Mouse (Mus musculus) G1E (cell line): ENCODE data around the gene Tex11. TPM values are rescaled to one million over a fixed set of nuclear protein-coding genes. Genes with fewer than 3 reads are reported as not detected.

Experiments
- ATAC-seq: 2 replicates; pipeline ENCODE4 v1.8.0; 2016; ENCODE audit warnings: mild to moderate bottlenecking; ENCODE audit not compliant: insufficient number of reproducible peaks, poor library complexity, low FRiP score, severe bottlenecking; ENCODE audit errors: extremely low read depth
- DNase-seq: peaks from one replicate; pipeline ENCODE4 v3.0.0; 2012; ENCODE audit warnings: low spot score
- H3K27me3 ChIP-seq: 2 replicates; pipeline ENCODE4 v1.6.1; 2012; ENCODE audit warnings: mild to moderate bottlenecking, low read length, inconsistent platforms; ENCODE audit not compliant: insufficient read depth
- H3K36me3 ChIP-seq: replicated peaks from 2 replicates; pipeline ENCODE3; 2012; ENCODE audit warnings: mild to moderate bottlenecking, inconsistent platforms
- H3K4me1 ChIP-seq: 2 replicates; pipeline ENCODE4 v1.6.1; 2012; ENCODE audit warnings: low read depth, low read length, inconsistent platforms, mixed read lengths; ENCODE audit not compliant: insufficient read depth
- H3K4me3 ChIP-seq: 2 replicates; pipeline ENCODE4 v1.5.1; 2012; ENCODE audit warnings: low read depth, mild to moderate bottlenecking, inconsistent platforms, low read length, moderate library complexity, mixed read lengths
- H3K9me3 ChIP-seq: replicated peaks from 2 replicates; pipeline ENCODE4 v1.6.1; 2012; ENCODE audit warnings: inconsistent platforms
- CTCF ChIP-seq: IDR thresholded peaks from 2 replicates; pipeline ENCODE4 v1.5.1; 2012; ENCODE audit warnings: low read depth, low read length, inconsistent platforms, mixed read lengths
- GATA1 ChIP-seq: IDR thresholded peaks from 2 replicates; pipeline ENCODE4 v1.6.1; 2012; ENCODE audit warnings: borderline replicate concordance, low read length, inconsistent platforms, mixed read lengths
- GATA2 ChIP-seq: IDR thresholded peaks from 2 replicates; pipeline ENCODE4 v1.6.1; 2012; ENCODE audit warnings: low read depth, low read length, inconsistent platforms, borderline replicate concordance
- POLR2AphosphoS5 ChIP-seq: IDR thresholded peaks from 2 replicates; pipeline ENCODE4 v1.6.1; 2012; ENCODE audit warnings: low read depth, low read length, inconsistent platforms; ENCODE audit not compliant: insufficient replicate concordance
- TAL1 ChIP-seq: conservative IDR thresholded peaks from 2 replicates; pipeline ENCODE4 v1.6.1; 2012; ENCODE audit warnings: low read depth, low read length, inconsistent platforms, mixed read lengths
- polyA plus RNA-seq: library from polyadenylated mRNA; stranded (reverse); fragments of >175 nt; gene quantifications from 2 replicates; pipeline ENCODE4 v1.2.3, GENCODE M21; 2012
- total RNA-seq, 2 experiments: library from RNA; stranded (forward) in 1 of 2; stranded (reverse) in 1 of 2; fragments of 200-1000 nt in 1 of 2; fragments of >200 nt in 1 of 2; fragmentation: Nextera tagmentation in 1 of 2; gene quantifications; 2 replicates each; pipeline ENCODE4 v1.2.3; 2014 to 2017

Gene Tex11
- total and polyA plus RNA-seq, 3 experiments = not detected

- ATAC-seq = no peak
- no peak for TF ChIP-seq TAL1
- no peak for TF ChIP-seq GATA2
- TF ChIP-seq GATA1 = no peak
- no peak for TF ChIP-seq CTCF
- TF ChIP-seq POLR2AphosphoS5 = no peak
- Histone ChIP-seq H3K9me3 (no peaks in the 10 kb centered on the region), H3K36me3 (no peaks in the 10 kb centered on the region), H3K27me3 (no peaks in the 10 kb centered on the region), H3K4me1 (no peaks in the 10 kb centered on the region), H3K4me3 (no peak overlapping the region)
- no peak for DNase-seq
Measured at GRCm38 (mm10) chrX:100796041-100796740, 263.3 kb downstream of the Tex11 start.

- Histone ChIP-seq H3K36me3 (no peaks in the 10 kb centered on the region), H3K4me1 (no peaks in the 10 kb centered on the region), H3K27me3 (no peaks in the 10 kb centered on the region), H3K4me3 (no peak overlapping the region), H3K9me3 (no peaks in the 10 kb centered on the region)
- ATAC-seq (no peak), DNase-seq (no peak)
- TF ChIP-seq GATA2 (no peak), POLR2AphosphoS5 (no peak), TAL1 (no peak), CTCF (no peak), GATA1 (no peak)
Measured at GRCm38 (mm10) chrX:100789322-100789721, 270.1 kb downstream of the Tex11 start.

Other genes starting within 250 kb of the Tex11 start
- gene Slc7a3, start 26.4 kb upstream of the Tex11 start, total RNA-seq (2014; fragmentation: Nextera tagmentation) = not detected in 2 replicates
- gene Slc7a3, start 26.4 kb upstream of the Tex11 start, total RNA-seq (2017) = 0.44 TPM in 1 of 2 replicates, not detected in the other
- not detected in 2 replicates for gene Slc7a3, start 26.4 kb upstream of the Tex11 start, polyA plus RNA-seq
- 38.5 and 42.6 TPM in 2 replicates for gene Snx12, start 162.9 kb upstream of the Tex11 start, total RNA-seq (2014; fragmentation: Nextera tagmentation)
- 63.6 and 67.9 TPM in 2 replicates for gene Snx12, start 162.9 kb upstream of the Tex11 start, total RNA-seq (2017)
- 31.2 and 32.3 TPM in 2 replicates for gene Snx12, start 162.9 kb upstream of the Tex11 start, polyA plus RNA-seq
- 20.4 and 20.9 TPM in 2 replicates for gene Foxo4, start 194.9 kb upstream of the Tex11 start, total RNA-seq (2014; fragmentation: Nextera tagmentation)
- gene Foxo4, start 194.9 kb upstream of the Tex11 start, total RNA-seq (2017) = 25.8 and 29.9 TPM in 2 replicates
- 44.5 and 46.4 TPM in 2 replicates for gene Foxo4, start 194.9 kb upstream of the Tex11 start, polyA plus RNA-seq
- gene Gm614, start 204.3 kb upstream of the Tex11 start, total RNA-seq (2014; fragmentation: Nextera tagmentation) = not detected in 2 replicates
- 0.87 TPM in 1 of 2 replicates, not detected in the other for gene Gm614, start 204.3 kb upstream of the Tex11 start, total RNA-seq (2017)
- not detected in 2 replicates for gene Gm614, start 204.3 kb upstream of the Tex11 start, polyA plus RNA-seq
- 11.6 and 18.7 TPM in 2 replicates for gene Il2rg, start 208.6 kb upstream of the Tex11 start, total RNA-seq (2014; fragmentation: Nextera tagmentation)
- 21.2 and 21.6 TPM in 2 replicates for gene Il2rg, start 208.6 kb upstream of the Tex11 start, total RNA-seq (2017)
- 8.2 and 10.1 TPM in 2 replicates for gene Il2rg, start 208.6 kb upstream of the Tex11 start, polyA plus RNA-seq
- gene Gm20489, start 209.4 kb upstream of the Tex11 start, total RNA-seq (2014; fragmentation: Nextera tagmentation) = not detected in 2 replicates
- gene Gm20489, start 209.4 kb upstream of the Tex11 start, total RNA-seq (2017) = not detected in 2 replicates
- not detected in 2 replicates for gene Gm20489, start 209.4 kb upstream of the Tex11 start, polyA plus RNA-seq
- 106 and 128 TPM in 2 replicates for gene Med12, start 214.4 kb upstream of the Tex11 start, total RNA-seq (2014; fragmentation: Nextera tagmentation)
- gene Med12, start 214.4 kb upstream of the Tex11 start, total RNA-seq (2017) = 37.9 and 40.9 TPM in 2 replicates
- 44.8 and 48.2 TPM in 2 replicates for gene Med12, start 214.4 kb upstream of the Tex11 start, polyA plus RNA-seq
- not detected in 2 replicates for gene Nlgn3, start 239.5 kb upstream of the Tex11 start, total RNA-seq (2014; fragmentation: Nextera tagmentation)
- gene Nlgn3, start 239.5 kb upstream of the Tex11 start, total RNA-seq (2017) = 0.05 and 0.06 TPM in 2 replicates
- 0.05 TPM in 1 of 2 replicates, not detected in the other for gene Nlgn3, start 239.5 kb upstream of the Tex11 start, polyA plus RNA-seq